Mouse (Mus musculus): Measurements from ENCODE around the gene Retsat. TPM values are rescaled to one million over a fixed set of nuclear protein-coding genes. Genes with fewer than 3 reads are reported as not detected.

Retsat gene
- polyA plus RNA-seq, 1 experiment from 2014 or later: 26.0 TPM

GRCm38 (mm10) chr6:72623661-72624402 is 25.6 kb downstream of the Retsat start:
- ATAC-seq (replicated peaks; ENCODE audit: low FRiP score) (no peak), DNase-seq (ENCODE audit: low spot score) (no peak)
- WGBS: 88% methylated on average over 8 of the region's 8 CpGs
- Histone ChIP-seq H3K27me3 (replicated peaks; ENCODE audit: control insufficient read depth, insufficient read depth, low read length) (no peaks in the 10 kb centered on the region), H3K9me3 (ENCODE audit: control insufficient read depth, low read length) (no peaks in the 10 kb centered on the region), H3K4me2 (no peak overlapping the region), H3K27ac (ENCODE audit: low read depth, low read length) (no peak overlapping the region), H3K4me3 (ENCODE audit: low read depth, low read length) (no peak overlapping the region), H3K9ac (ENCODE audit: low read depth, low read length) (no peak overlapping the region), H3K36me3 (ENCODE audit: control insufficient read depth, insufficient read depth, low read length) (no peaks in the 10 kb centered on the region; the same call in 1 of the 2 replicates), H3K4me1 (replicated peaks; ENCODE audit: control insufficient read depth, insufficient read depth, low read length) (peaks cover 8% of the 10 kb centered on the region; the same call in 1 of the 2 replicates)

GRCm38 (mm10) chr6:72626391-72626790 is 28.1 kb downstream of the Retsat start:
- Histone ChIP-seq H3K9me3 (ENCODE audit: control insufficient read depth, low read length) (no peaks in the 10 kb centered on the region), H3K4me1 (replicated peaks; ENCODE audit: control insufficient read depth, insufficient read depth, low read length) (no peaks in the 10 kb centered on the region), H3K9ac (ENCODE audit: low read depth, low read length) (no peak overlapping the region), H3K27me3 (replicated peaks; ENCODE audit: control insufficient read depth, insufficient read depth, low read length) (no peaks in the 10 kb centered on the region), H3K27ac (ENCODE audit: low read depth, low read length) (no peak overlapping the region), H3K36me3 (ENCODE audit: control insufficient read depth, insufficient read depth, low read length) (no peaks in the 10 kb centered on the region; the same call in 1 of the 2 replicates), H3K4me3 (ENCODE audit: low read depth, low read length) (no peak overlapping the region), H3K4me2 (no peak overlapping the region)
- DNase-seq (ENCODE audit: low spot score): no peak
- 78% methylated on average over 7 of the region's 7 CpGs for WGBS
- no peak for ATAC-seq (replicated peaks; ENCODE audit: low FRiP score)

GRCm38 (mm10) chr6:72627276-72627675 is 29.0 kb downstream of the Retsat start:
- no peak overlapping the region for H3K4me3 ChIP-seq (ENCODE audit: low read depth, low read length)
- no peak overlapping the region for H3K4me2 ChIP-seq
- WGBS: 84% methylated on average over 16 of the region's 16 CpGs
- no peak for ATAC-seq (replicated peaks; ENCODE audit: low FRiP score)
- no peaks in the 10 kb centered on the region for H3K9me3 ChIP-seq (ENCODE audit: control insufficient read depth, low read length)
- H3K36me3 ChIP-seq (ENCODE audit: control insufficient read depth, insufficient read depth, low read length): peaks cover 2% of the 10 kb centered on the region; the same call in 1 of the 2 replicates
- H3K27ac ChIP-seq (ENCODE audit: low read depth, low read length): no peak overlapping the region
- H3K9ac ChIP-seq (ENCODE audit: low read depth, low read length): no peak overlapping the region
- no peaks in the 10 kb centered on the region for H3K27me3 ChIP-seq (replicated peaks; ENCODE audit: control insufficient read depth, insufficient read depth, low read length)
- DNase-seq (ENCODE audit: low spot score): no peak
- no peaks in the 10 kb centered on the region for H3K4me1 ChIP-seq (replicated peaks; ENCODE audit: control insufficient read depth, insufficient read depth, low read length)

- H3K36me3 ChIP-seq (ENCODE audit: control insufficient read depth, insufficient read depth, low read length): peaks cover 2% of the 10 kb centered on the region; the same call in 1 of the 2 replicates
- H3K27me3 ChIP-seq (replicated peaks; ENCODE audit: control insufficient read depth, insufficient read depth, low read length): no peaks in the 10 kb centered on the region
- H3K4me1 ChIP-seq (replicated peaks; ENCODE audit: control insufficient read depth, insufficient read depth, low read length): 0 out of 2 replicates have a peak, but pooled peaks cover 4% of the 10 kb centered on the region
- no peak overlapping the region for H3K4me2 ChIP-seq
- H3K27ac ChIP-seq (ENCODE audit: low read depth, low read length): no peak overlapping the region
- DNase-seq (ENCODE audit: low spot score): no peak
- 81% methylated on average over 2 of the region's 2 CpGs for WGBS
- H3K4me3 ChIP-seq (ENCODE audit: low read depth, low read length): no peak overlapping the region
- no peak overlapping the region for H3K9ac ChIP-seq (ENCODE audit: low read depth, low read length)
- no peaks in the 10 kb centered on the region for H3K9me3 ChIP-seq (ENCODE audit: control insufficient read depth, low read length)
- ATAC-seq (replicated peaks; ENCODE audit: low FRiP score): no peak
These were observed 32.1 kb downstream of the Retsat start for GRCm38 (mm10) chr6:72630370-72630769.

- H3K4me1 ChIP-seq (replicated peaks; ENCODE audit: control insufficient read depth, insufficient read depth, low read length): peaks cover 4% of the 10 kb centered on the region; the same call in 1 of the 2 replicates
- DNase-seq (ENCODE audit: low spot score): no peak
- no peak overlapping the region for H3K9ac ChIP-seq (ENCODE audit: low read depth, low read length)
- H3K9me3 ChIP-seq (ENCODE audit: control insufficient read depth, low read length): no peaks in the 10 kb centered on the region
- no peak overlapping the region for H3K27ac ChIP-seq (ENCODE audit: low read depth, low read length)
- H3K4me3 ChIP-seq (ENCODE audit: low read depth, low read length): no peak overlapping the region
- WGBS: 86% methylated on average over 14 of the region's 14 CpGs
- H3K36me3 ChIP-seq (ENCODE audit: control insufficient read depth, insufficient read depth, low read length): peaks cover 2% of the 10 kb centered on the region; the same call in 1 of the 2 replicates
- ATAC-seq (replicated peaks; ENCODE audit: low FRiP score): no peak
- no peaks in the 10 kb centered on the region for H3K27me3 ChIP-seq (replicated peaks; ENCODE audit: control insufficient read depth, insufficient read depth, low read length)
- no peak overlapping the region for H3K4me2 ChIP-seq
These were observed 32.7 kb downstream of the Retsat start for GRCm38 (mm10) chr6:72630961-72631360.

GRCm38 (mm10) chr6:72631700-72632099 is 33.4 kb downstream of the Retsat start:
- ATAC-seq (replicated peaks; ENCODE audit: low FRiP score): no peak
- peaks cover 2% of the 10 kb centered on the region; the same call in 1 of the 2 replicates for H3K36me3 ChIP-seq (ENCODE audit: control insufficient read depth, insufficient read depth, low read length)
- H3K4me1 ChIP-seq (replicated peaks; ENCODE audit: control insufficient read depth, insufficient read depth, low read length): peaks cover 9% of the 10 kb centered on the region; the same call in 1 of the 2 replicates
- no peak overlapping the region for H3K9ac ChIP-seq (ENCODE audit: low read depth, low read length)
- H3K9me3 ChIP-seq (ENCODE audit: control insufficient read depth, low read length): no peaks in the 10 kb centered on the region
- no peaks in the 10 kb centered on the region for H3K27me3 ChIP-seq (replicated peaks; ENCODE audit: control insufficient read depth, insufficient read depth, low read length)
- H3K27ac ChIP-seq (ENCODE audit: low read depth, low read length): no peak overlapping the region
- H3K4me2 ChIP-seq: no peak overlapping the region
- H3K4me3 ChIP-seq (ENCODE audit: low read depth, low read length): no peak overlapping the region
- 81% methylated on average over 6 of the region's 6 CpGs for WGBS
- DNase-seq (ENCODE audit: low spot score): no peak

- H3K9ac ChIP-seq (ENCODE audit: low read depth, low read length): no peak overlapping the region
- H3K36me3 ChIP-seq (ENCODE audit: control insufficient read depth, insufficient read depth, low read length): peaks cover 2% of the 10 kb centered on the region; the same call in 1 of the 2 replicates
- no peak overlapping the region for H3K4me3 ChIP-seq (ENCODE audit: low read depth, low read length)
- DNase-seq (ENCODE audit: low spot score) (no peak), ATAC-seq (replicated peaks; ENCODE audit: low FRiP score) (no peak)
- H3K4me2 ChIP-seq: no peak overlapping the region
- H3K4me1 ChIP-seq (replicated peaks; ENCODE audit: control insufficient read depth, insufficient read depth, low read length): peaks cover 9% of the 10 kb centered on the region; the same call in 1 of the 2 replicates
- H3K27ac ChIP-seq (ENCODE audit: low read depth, low read length): no peak overlapping the region
- WGBS: 53% methylated on average over 10 of the region's 10 CpGs
- H3K9me3 ChIP-seq (ENCODE audit: control insufficient read depth, low read length): no peaks in the 10 kb centered on the region
- no peaks in the 10 kb centered on the region for H3K27me3 ChIP-seq (replicated peaks; ENCODE audit: control insufficient read depth, insufficient read depth, low read length)
These were observed 36.0 kb downstream of the Retsat start for GRCm38 (mm10) chr6:72634311-72634710.

- H3K27me3 ChIP-seq (replicated peaks; ENCODE audit: control insufficient read depth, insufficient read depth, low read length): no peaks in the 10 kb centered on the region
- H3K9me3 ChIP-seq (ENCODE audit: control insufficient read depth, low read length): no peaks in the 10 kb centered on the region
- H3K4me3 ChIP-seq (ENCODE audit: low read depth, low read length): no peak overlapping the region
- no peak overlapping the region for H3K27ac ChIP-seq (ENCODE audit: low read depth, low read length)
- peak overlapping the region; percentile 31; the same call in 1 of the 2 replicates for H3K4me2 ChIP-seq
- peak; percentile 47 for DNase-seq (ENCODE audit: low spot score)
- peak; percentile 62 for ATAC-seq (replicated peaks; ENCODE audit: low FRiP score)
- H3K9ac ChIP-seq (ENCODE audit: low read depth, low read length): no peak overlapping the region
- WGBS: 50% methylated on average over 12 of the region's 12 CpGs
- peaks cover 2% of the 10 kb centered on the region; the same call in 1 of the 2 replicates for H3K36me3 ChIP-seq (ENCODE audit: control insufficient read depth, insufficient read depth, low read length)
- peaks cover 9% of the 10 kb centered on the region; the same call in 1 of the 2 replicates for H3K4me1 ChIP-seq (replicated peaks; ENCODE audit: control insufficient read depth, insufficient read depth, low read length)
These were observed 37.6 kb downstream of the Retsat start for GRCm38 (mm10) chr6:72635760-72636431.
